Mouse (Mus musculus) heart, embryonic 13.5 days (tissue): Measurements from ENCODE around the gene Inca1. TPM values are rescaled to one million over a fixed set of nuclear protein-coding genes. Genes with fewer than 3 reads are reported as not detected.

Source experiments
- ATAC-seq: fragments of 200-750 bp; cut with Nextera tagmentation; 2 replicates; pipeline ENCODE4 v1.8.0; 2017; ENCODE audit warnings: moderate TSS enrichment; ENCODE audit not compliant: insufficient number of reproducible peaks, low FRiP score, low TSS enrichment; ENCODE audit errors: extremely low read depth
- H3K27ac ChIP-seq: fragments of 300-500 bp; sonication (generic); replicated peaks from 2 replicates; pipeline ENCODE4 v1.5.1; 2015; ENCODE audit warnings: moderate library complexity, mild to moderate bottlenecking, inconsistent platforms
- H3K27me3 ChIP-seq: fragments of 300-500 bp; sonication (generic); replicated peaks from 2 replicates; pipeline ENCODE4 v1.6.1; 2015; ENCODE audit warnings: mild to moderate bottlenecking, inconsistent platforms
- H3K36me3 ChIP-seq: fragments of 300-500 bp; sonication (generic); 2 replicates; pipeline ENCODE4 v1.6.1; 2015; ENCODE audit warnings: mild to moderate bottlenecking, inconsistent platforms
- H3K4me1 ChIP-seq: fragments of 300-500 bp; sonication (generic); 2 replicates; pipeline ENCODE4 v1.6.1; 2015; ENCODE audit warnings: inconsistent platforms
- H3K4me2 ChIP-seq: fragments of 300-500 bp; sonication (generic); 2 replicates; pipeline ENCODE4 v1.6.1; 2015; ENCODE audit warnings: inconsistent platforms, mild to moderate bottlenecking, moderate library complexity
- H3K4me3 ChIP-seq: fragments of 300-500 bp; sonication (generic); 2 replicates; pipeline ENCODE4 v1.5.1; 2015; ENCODE audit warnings: moderate library complexity, mild to moderate bottlenecking, inconsistent platforms
- H3K9ac ChIP-seq: fragments of 300-500 bp; sonication (generic); 2 replicates; pipeline ENCODE4 v1.6.1; 2015; ENCODE audit warnings: inconsistent platforms, mild to moderate bottlenecking, moderate library complexity
- H3K9me3 ChIP-seq: fragments of 300-500 bp; sonication (generic); 2 replicates; pipeline ENCODE4 v1.6.1; 2016; ENCODE audit warnings: inconsistent platforms
- WGBS: fragments of 180-500 bp; shearing (Covaris S2); methylation state at CpG from one replicate; pipeline ENCODE4 v1.1.7; 2015; ENCODE audit warnings: mixed read lengths; 5-methylcytosine and 5-hydroxymethylcytosine counted together
- polyA plus RNA-seq: library from polyadenylated mRNA; unstranded; fragments of >200 nt; fragmentation: Nextera tagmentation; extraction: Ambion mirVana; gene quantifications from 2 replicates; pipeline ENCODE4 v1.2.1, GENCODE M21; 2015

Inca1 gene
- polyA plus RNA-seq, 1 experiment from 2014 or later, result 2.0 TPM

DNA sequence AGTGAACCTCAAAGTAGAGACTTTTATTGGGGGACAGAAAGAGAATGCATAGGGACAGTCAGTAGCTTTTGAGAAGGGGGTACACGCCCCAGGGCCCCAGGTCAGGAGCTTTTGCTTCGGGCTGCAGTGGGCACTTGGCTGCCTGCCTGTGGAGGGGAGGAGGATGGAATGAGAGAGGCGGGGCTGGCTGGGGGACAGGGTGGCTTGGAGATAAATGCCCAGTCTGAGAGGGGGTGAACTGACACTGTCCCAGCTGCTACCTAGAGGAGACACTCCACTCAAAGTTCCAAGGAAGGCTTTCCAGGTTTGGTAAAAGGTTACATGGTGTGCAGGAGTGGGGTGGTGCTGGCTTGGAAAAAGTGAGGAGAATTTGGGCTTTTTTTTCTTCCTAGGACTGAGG is 43.0 kb downstream of the Inca1 start, which contains the start of gene Eno3:
Gene Eno3 (plus strand): TSS at position 239 of the 400 bp plus-strand sequence.
- peak within 1 kb of the TSS; percentile 100 for H3K9ac ChIP-seq
- H3K27ac ChIP-seq, result peak within 1 kb of the TSS; percentile 99
- no peaks in the 10 kb centered on the region for H3K9me3 ChIP-seq
- H3K27me3 ChIP-seq, result no peaks in the 10 kb centered on the region
- peak within 1 kb of the TSS; percentile 94 for H3K4me2 ChIP-seq
- peaks cover 41% of the 10 kb centered on the region for H3K36me3 ChIP-seq
- WGBS, result 15% methylated on average over 3 of the region's 3 CpGs
- peaks cover 63% of the 10 kb centered on the region for H3K4me1 ChIP-seq
- peak; percentile 12; the same call in 1 of the 2 replicates for ATAC-seq
- H3K4me3 ChIP-seq, result peak within 1 kb of the TSS; percentile 100

DNA sequence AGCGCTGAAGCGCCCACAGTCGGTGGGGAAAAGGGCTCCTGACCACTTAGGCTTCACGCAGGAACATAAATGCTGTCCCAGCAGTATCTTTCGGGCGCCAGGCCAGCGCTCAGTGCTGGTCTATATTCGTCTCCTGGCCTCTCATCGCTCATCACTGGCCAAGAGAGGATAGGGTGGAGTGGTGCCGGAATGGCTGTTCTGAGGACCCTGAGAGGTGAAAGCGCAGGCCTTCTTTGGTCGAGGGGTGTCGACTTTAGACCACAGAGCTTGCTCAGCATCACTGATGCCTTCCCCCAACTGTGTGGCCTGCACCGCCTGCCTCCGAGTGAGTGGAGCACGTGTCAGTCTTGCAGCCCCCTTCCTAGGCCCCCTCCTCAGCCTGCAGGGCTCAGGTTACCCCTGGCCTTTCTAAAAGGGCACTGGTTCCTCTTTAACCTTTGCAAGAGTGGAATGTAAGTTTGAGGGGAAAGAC is 43.5 kb downstream of the Inca1 start:
- WGBS, result 4% methylated on average over 16 of the region's 16 CpGs
- peaks cover 68% of the 10 kb centered on the region for H3K4me1 ChIP-seq
- ATAC-seq, result no peak; the same call in 1 of the 2 replicates

DNA sequence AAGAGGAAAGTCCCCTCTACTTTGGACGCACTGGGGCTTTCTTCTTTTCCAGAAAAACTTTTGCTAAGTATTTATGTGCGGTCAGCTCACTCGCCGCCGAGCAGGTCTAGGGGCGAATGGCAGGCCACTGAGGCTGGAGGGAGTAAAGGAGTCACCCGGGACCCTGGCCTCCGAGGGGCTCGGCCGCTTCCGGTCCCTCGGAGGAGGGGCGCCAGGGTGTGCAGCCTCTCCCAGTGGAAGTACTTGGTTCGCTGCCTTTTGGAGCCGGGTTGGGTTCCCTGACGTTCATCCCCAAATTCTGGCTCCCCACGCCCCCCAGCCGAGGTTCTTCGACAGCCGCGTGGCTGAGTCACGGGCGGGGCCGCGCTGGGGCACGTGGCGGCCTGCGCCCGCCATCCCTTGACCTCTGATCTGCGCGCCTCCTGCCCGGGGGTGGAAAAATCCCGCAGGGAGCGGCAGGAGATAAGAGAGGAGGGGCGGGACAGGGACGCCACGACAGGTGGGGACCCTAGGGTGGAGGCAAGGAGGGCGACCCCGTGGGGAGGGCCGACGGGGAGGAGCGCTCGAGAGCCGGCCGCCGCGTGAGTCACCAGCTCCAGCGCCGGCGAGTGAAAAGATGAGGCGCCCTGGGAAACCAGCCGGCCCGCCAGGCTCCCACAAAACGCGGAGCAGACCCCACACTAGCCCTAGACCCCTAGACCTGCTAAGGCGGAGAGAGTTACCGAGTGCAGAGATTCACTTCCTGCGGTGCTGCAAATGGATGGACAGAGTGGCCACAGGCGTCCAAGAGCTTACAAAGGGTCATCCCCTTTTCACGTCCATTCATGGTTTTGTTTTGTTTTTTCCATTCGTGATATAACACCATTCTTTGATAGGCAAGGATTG is 44.1 kb downstream of the Inca1 start:
- no peaks in the 10 kb centered on the region for H3K27me3 ChIP-seq
- peak overlapping the region; percentile 94 for H3K4me2 ChIP-seq
- H3K36me3 ChIP-seq, result peaks cover 41% of the 10 kb centered on the region
- peak overlapping the region; percentile 99 for H3K27ac ChIP-seq
- peaks cover 70% of the 10 kb centered on the region for H3K4me1 ChIP-seq
- no peak for ATAC-seq
- peak overlapping the region; percentile 100 for H3K4me3 ChIP-seq
- peak overlapping the region; percentile 100 for H3K9ac ChIP-seq
- WGBS, result under 1% methylated on average over 61 of the region's 61 CpGs
- H3K9me3 ChIP-seq, result no peaks in the 10 kb centered on the region

More for the DNA sequence above, 43.5 kb downstream of the Inca1 start:
- H3K36me3 ChIP-seq, result peaks cover 41% of the 10 kb centered on the region
- H3K4me2 ChIP-seq, result peak overlapping the region; percentile 94
- no peaks in the 10 kb centered on the region for H3K27me3 ChIP-seq
- H3K4me3 ChIP-seq, result peak overlapping the region; percentile 100
- no peaks in the 10 kb centered on the region for H3K9me3 ChIP-seq
- peak overlapping the region; percentile 99 for H3K27ac ChIP-seq
- peak overlapping the region; percentile 100 for H3K9ac ChIP-seq

DNA sequence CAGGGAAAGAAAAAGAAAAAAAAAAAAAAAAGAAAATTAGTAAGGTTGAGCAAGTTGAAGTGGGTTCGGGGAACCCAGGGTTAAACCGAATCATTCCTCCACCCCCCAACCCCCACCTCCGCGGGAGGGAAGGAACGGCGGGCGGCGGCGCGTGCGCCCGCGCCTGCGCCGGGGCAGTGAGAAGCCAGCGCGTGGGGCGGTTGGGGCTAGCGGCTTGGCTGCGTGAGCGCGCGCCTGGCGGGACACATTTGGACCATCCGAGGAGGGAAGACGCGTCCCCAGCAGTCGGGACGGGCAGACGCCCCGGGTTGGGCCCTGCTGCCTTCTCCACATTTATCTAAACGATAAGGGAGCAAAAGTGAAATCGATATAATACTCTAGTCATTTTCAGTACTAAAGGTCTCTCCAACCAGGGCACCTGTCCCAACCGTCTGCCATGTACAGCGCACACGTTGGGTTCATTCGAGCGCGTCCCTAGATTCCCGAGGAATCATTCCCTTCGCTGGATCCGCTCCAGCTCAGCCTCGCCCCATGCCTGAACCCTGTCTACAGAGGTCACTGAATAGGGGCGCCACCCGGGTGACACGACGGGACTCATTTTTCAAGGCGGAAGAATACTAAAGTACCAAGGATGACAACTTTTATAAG is 44.9 kb downstream of the Inca1 start:
- H3K4me2 ChIP-seq, result peak overlapping the region; percentile 94
- WGBS, result under 1% methylated on average over 42 of the region's 48 CpGs
- peaks cover 77% of the 10 kb centered on the region for H3K4me1 ChIP-seq
- peak overlapping the region; percentile 100 for H3K9ac ChIP-seq
- 0 out of 2 replicates have a peak, but pooled peaks have one; percentile 17 for ATAC-seq
- no peaks in the 10 kb centered on the region for H3K9me3 ChIP-seq
- peak overlapping the region; percentile 99 for H3K27ac ChIP-seq
- H3K27me3 ChIP-seq, result no peaks in the 10 kb centered on the region
- peaks cover 42% of the 10 kb centered on the region for H3K36me3 ChIP-seq
- peak overlapping the region; percentile 100 for H3K4me3 ChIP-seq

DNA sequence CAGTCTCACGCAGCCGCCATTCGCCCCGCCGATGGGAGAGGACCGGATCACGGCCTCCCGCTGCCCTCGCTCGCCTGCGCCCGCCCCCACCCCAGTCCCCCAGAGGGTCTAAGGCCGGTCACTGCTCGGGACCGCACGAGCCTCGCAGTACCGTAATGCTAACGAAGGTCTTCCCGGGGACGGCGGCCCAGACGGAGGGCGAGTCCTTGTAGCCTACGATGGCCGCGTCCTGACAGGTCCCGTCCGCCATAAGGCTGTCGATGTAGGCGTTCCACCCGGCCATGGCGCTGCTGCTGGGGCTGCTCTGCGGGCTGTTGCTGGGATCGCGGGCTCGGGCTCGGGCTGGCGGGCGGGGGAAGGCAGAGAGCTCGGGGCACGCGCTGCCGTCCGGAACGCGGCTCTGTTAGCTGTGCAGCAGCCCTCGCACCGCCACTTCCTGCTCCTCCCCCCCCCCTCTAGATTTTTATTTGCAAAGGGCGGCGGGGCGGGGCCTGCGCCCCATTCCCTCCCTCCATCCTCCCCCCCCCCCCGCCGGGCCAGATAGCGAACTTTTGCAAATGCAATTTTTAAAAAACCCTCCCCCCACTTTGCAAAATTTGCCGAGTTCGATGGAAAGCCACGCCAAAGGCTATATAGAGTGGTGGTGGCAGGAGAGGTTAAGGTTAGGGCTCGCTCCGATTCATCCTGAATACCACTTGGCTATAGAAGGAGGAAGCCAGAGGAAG is 45.6 kb downstream of the Inca1 start, which contains the start of gene Pfn1:
Gene Pfn1 (minus strand): TSS at position 447 of the 725 bp plus-strand sequence.
- peak; percentile 22 for ATAC-seq
- under 1% methylated on average over 60 of the region's 61 CpGs for WGBS
- Histone ChIP-seq H3K36me3 (peaks cover 42% of the 10 kb centered on the region), H3K4me2 (peak within 1 kb of the TSS; percentile 94), H3K4me3 (peak within 1 kb of the TSS; percentile 100), H3K9ac (peak within 1 kb of the TSS; percentile 100), H3K27me3 (no peaks in the 10 kb centered on the region), H3K9me3 (no peaks in the 10 kb centered on the region), H3K27ac (peak within 1 kb of the TSS; percentile 99), H3K4me1 (peaks cover 80% of the 10 kb centered on the region)

DNA sequence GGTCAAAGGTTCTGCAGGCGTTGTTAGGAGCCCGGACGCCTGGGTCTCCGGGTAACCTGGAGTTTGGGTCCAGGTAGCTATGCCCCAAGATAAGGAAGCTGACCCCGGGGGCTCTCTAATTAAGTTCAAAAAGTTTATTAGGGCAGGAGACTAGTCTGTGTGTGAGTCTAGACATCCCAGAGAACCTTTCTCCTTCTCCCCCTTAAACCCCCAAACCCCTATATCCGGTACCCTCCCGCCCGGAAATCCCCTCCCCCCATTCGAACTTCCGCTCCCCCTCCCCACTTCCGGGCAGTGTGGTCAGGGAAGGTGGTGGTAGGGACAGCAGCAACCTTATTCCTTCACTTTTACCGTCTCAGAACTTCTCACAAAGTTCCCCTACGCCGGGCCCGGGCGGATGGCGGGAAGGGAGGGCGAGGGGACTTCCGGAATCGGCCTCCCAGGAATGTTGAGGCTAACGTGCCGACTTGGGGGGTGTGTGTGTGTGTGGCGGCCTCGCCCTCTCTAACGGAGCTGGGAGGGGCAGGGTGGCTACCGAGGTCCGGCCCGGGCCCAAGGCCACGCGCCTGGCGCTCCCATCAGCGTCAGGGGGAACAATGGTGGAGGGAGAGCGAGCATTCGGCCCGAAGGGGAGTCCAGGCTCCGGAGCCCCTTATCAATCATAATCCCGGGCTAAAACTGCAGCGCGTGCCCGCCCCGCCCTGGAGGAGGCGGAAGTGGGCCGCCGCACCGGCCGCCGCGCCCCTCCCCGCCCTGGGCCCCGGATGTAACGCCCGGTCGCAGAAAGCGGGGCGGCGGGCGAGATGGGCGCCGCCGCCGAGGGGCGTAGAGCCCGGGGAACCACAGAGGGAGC is 46.4 kb downstream of the Inca1 start:
- Histone ChIP-seq H3K4me2 (peak overlapping the region; percentile 94), H3K4me1 (peaks cover 80% of the 10 kb centered on the region), H3K9ac (peak overlapping the region; percentile 100), H3K4me3 (peak overlapping the region; percentile 100), H3K27me3 (no peaks in the 10 kb centered on the region), H3K36me3 (peaks cover 47% of the 10 kb centered on the region), H3K9me3 (no peaks in the 10 kb centered on the region), H3K27ac (peak overlapping the region; percentile 99)
- ATAC-seq, result peak; percentile 26
- under 1% methylated on average over 63 of the region's 63 CpGs for WGBS

DNA sequence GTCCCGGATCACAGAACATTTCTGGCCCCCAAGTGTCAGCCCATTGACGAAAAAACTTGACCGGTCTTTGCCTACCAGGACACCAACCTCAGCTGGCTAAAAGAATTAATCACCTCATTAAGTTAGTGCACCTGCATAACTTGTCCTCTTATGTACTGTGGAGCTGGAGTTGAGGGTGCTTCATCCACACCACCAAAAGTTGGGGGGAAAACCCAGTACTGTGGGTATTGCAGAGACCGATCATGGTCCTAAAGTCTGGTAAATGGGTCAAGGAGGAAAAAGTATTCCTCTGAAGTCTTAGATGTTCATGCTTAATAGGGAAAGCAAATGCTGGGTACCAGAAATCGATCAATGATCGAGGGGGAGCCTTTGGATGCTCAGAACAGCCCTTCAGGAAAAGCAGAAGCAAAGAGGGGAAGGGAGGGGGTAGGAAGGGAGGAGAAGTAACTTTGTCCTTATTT is 47.0 kb downstream of the Inca1 start:
- peak overlapping the region; percentile 100 for H3K9ac ChIP-seq
- no peak for ATAC-seq
- peaks cover 47% of the 10 kb centered on the region for H3K36me3 ChIP-seq
- WGBS, result 38% methylated on average over 6 of the region's 6 CpGs
- H3K27ac ChIP-seq, result peak overlapping the region; percentile 99
- peak overlapping the region; percentile 94 for H3K4me2 ChIP-seq
- peak overlapping the region; percentile 100 for H3K4me3 ChIP-seq
- H3K9me3 ChIP-seq, result no peaks in the 10 kb centered on the region
- peaks cover 80% of the 10 kb centered on the region for H3K4me1 ChIP-seq
- H3K27me3 ChIP-seq, result no peaks in the 10 kb centered on the region

DNA sequence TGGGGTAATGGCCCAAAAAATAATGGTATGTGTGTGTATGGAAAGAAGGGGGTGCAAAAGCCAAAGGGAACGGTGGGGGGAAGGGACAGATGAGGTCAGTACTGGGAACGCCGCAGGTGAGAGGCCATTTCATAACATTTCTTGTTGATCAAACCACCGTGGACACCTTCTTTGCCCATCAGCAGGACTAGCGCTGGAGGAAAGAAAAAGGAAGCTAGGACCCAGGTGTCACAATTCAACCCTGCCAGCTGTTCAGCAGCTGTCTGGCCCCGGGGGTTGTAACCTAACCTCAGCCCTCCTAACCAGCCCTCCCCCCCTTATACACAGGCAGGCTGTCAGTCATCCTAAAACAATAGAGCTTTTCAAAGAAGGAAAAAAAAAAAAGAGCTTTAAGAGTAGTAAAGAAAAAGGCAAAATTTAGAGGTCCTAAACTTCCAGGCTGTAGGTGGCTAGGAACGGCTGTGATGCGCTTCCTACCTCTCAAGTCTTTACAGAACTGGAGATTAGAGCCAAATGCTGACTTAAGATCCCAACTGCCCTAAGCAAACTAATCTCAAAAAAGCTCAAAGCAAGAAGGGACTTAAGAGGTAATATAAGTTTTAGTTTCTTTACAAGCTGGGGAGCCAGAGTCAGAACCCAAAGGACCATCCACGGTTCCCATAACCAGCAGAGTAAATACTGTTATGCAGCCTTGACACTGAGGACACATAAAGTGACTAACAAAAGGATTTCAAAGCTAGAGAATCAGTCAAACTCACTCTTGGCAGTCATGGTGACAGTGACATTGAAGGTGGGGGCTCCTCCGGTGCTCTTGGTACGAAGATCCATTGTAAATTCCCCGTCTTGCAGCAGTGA is 47.7 kb downstream of the Inca1 start:
- peak overlapping the region; percentile 94 for H3K4me2 ChIP-seq
- WGBS, result 59% methylated on average over 12 of the region's 12 CpGs
- H3K27me3 ChIP-seq, result no peaks in the 10 kb centered on the region
- peak overlapping the region; percentile 99 for H3K27ac ChIP-seq
- ATAC-seq, result no peak
- no peaks in the 10 kb centered on the region for H3K9me3 ChIP-seq
- H3K4me3 ChIP-seq, result peak overlapping the region; percentile 100
- peak overlapping the region; percentile 100 for H3K9ac ChIP-seq
- H3K36me3 ChIP-seq, result peaks cover 47% of the 10 kb centered on the region
- peaks cover 75% of the 10 kb centered on the region for H3K4me1 ChIP-seq

DNA sequence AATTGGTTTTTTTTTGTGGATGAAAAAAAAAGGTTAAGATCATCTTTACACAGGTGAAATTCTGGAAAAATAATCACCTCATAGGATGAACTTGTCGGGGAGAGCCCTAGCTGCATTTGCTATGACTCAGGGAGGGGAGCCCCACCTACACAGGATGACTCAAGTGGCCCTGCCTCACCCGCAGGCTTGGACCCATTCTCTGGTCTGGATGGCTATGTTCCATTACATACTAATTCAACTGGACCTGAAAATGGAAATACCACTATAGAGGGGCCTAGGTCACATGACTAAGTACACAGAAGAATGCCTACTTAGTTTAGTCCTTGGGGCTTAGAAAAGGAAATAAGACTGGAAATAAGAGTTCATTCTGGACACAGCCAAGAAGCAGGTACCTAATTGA is 48.6 kb downstream of the Inca1 start:
- peaks cover 47% of the 10 kb centered on the region for H3K36me3 ChIP-seq
- H3K4me2 ChIP-seq, result peak overlapping the region; percentile 94
- peak overlapping the region; percentile 100 for H3K4me3 ChIP-seq
- H3K9ac ChIP-seq, result peak overlapping the region; percentile 70; the same call in 1 of the 2 replicates
- H3K4me1 ChIP-seq, result peaks cover 66% of the 10 kb centered on the region
- peak overlapping the region; percentile 42 for H3K27ac ChIP-seq
- no peak for ATAC-seq
- no peaks in the 10 kb centered on the region for H3K27me3 ChIP-seq
- no peaks in the 10 kb centered on the region for H3K9me3 ChIP-seq
- WGBS, result 61% methylated on average over 2 of the region's 2 CpGs
